Mouse (Mus musculus): ENCODE measurements around the gene Nt5m. TPM values are rescaled to one million over a fixed set of nuclear protein-coding genes. Genes with fewer than 3 reads are reported as not detected.

Gene Nt5m
- polyA plus RNA-seq, 1 experiment from 2014 or later, result 44.5 TPM

DNA sequence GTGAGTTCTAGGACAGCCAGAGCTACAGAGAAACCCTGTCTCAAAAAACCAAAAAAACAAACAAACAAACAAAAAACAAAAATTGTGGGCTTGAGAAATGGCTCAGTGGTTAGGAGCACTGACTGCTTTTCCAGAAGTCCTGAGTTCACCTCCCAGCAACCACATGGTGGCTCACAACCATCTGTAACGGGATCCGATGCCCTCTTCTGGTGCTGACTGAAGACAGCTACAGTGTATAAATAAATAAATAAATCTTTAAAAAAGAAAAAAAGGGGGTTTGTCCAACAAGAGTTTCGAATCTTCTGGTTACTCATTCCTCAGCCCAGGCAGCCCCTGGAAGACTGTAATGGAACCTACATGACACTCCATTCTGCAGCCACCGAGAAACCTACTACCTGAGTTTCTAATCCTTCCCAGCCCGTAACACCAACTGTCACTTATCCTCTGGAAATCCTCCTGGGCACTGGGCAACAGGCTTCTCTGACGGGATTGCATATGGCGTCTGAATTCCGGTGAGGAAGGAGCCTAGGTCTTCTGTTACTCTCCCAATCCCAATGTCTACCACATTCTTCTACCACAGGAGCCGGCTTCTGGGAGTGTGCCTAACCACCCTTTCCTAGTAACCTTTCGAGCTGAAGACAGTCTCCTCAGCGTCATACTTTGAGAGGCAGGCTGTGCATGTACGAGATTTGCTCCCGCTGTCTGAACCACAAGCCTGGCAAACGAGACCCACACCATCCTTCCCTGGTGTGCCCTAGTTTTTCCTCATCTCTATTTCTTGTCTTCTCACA is 30.9 kb upstream of the Nt5m start:
- 71% methylated on average over 14 of the region's 14 CpGs for WGBS
- H3K9me3 ChIP-seq (ENCODE audit: control insufficient read depth, low read length), result no peaks in the 10 kb centered on the region
- H3K27ac ChIP-seq (ENCODE audit: low read depth, low read length), result no peak overlapping the region
- H3K4me1 ChIP-seq (ENCODE audit: control insufficient read depth, insufficient read depth, low read length), result peaks cover 8% of the 10 kb centered on the region; the same call in 1 of the 2 replicates
- H3K36me3 ChIP-seq (ENCODE audit: control insufficient read depth, insufficient read depth, low read length), result peaks cover 5% of the 10 kb centered on the region
- H3K4me3 ChIP-seq (ENCODE audit: low read depth, low read length), result peak overlapping the region; percentile 76
- peak overlapping the region; percentile 98; the same call in 1 of the 2 replicates for H3K9ac ChIP-seq (ENCODE audit: low read length)
- no peak for DNase-seq (ENCODE audit: low spot score)
- ATAC-seq (ENCODE audit: insufficient read depth, low FRiP score, low TSS enrichment), result no peak
- no peaks in the 10 kb centered on the region for H3K27me3 ChIP-seq (ENCODE audit: control insufficient read depth, insufficient read depth, low read length)
- peak overlapping the region; percentile 65 for H3K4me2 ChIP-seq (ENCODE audit: low read depth)

DNA sequence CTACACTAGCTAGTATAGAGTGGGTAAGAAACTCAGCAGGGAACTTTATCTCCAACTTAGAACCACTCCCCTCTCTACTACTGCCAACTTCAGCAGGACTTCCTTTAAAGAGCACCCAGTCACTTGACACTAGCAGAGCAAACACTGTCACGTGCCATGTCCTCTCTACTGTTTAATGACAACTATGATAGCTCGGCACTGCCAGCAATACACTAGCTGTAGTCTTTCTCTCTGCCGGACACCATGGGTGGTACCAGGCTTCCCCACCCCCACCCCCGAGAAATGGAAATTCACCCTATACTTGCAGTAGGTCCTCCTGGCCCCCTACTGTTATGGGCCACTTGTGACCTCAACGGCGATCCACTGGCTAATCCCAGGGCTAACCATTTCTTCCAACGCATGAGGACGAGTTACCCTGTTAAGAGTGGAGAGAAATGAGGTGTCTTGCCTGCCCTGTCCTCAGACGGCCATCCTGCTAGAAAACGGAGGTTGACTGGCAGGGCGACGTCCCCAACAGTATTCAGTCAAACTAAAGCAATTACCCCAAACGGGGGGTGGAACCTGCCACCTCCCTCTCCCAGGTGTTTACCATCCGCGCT is 30.1 kb upstream of the Nt5m start:
- DNase-seq (ENCODE audit: low spot score), result no peak
- H3K9me3 ChIP-seq (ENCODE audit: control insufficient read depth, low read length), result no peaks in the 10 kb centered on the region
- no peaks in the 10 kb centered on the region for H3K27me3 ChIP-seq (ENCODE audit: control insufficient read depth, insufficient read depth, low read length)
- H3K4me3 ChIP-seq (ENCODE audit: low read depth, low read length), result peak overlapping the region; percentile 76
- H3K4me2 ChIP-seq (ENCODE audit: low read depth), result peak overlapping the region; percentile 65
- peak overlapping the region; percentile 97 for H3K27ac ChIP-seq (ENCODE audit: low read depth, low read length)
- WGBS, result 0% methylated on average over 15 of the region's 15 CpGs
- peaks cover 8% of the 10 kb centered on the region; the same call in 1 of the 2 replicates for H3K4me1 ChIP-seq (ENCODE audit: control insufficient read depth, insufficient read depth, low read length)
- peaks cover 5% of the 10 kb centered on the region for H3K36me3 ChIP-seq (ENCODE audit: control insufficient read depth, insufficient read depth, low read length)
- ATAC-seq (ENCODE audit: insufficient read depth, low FRiP score, low TSS enrichment), result peak; percentile 2; the same call in 1 of the 2 replicates
- H3K9ac ChIP-seq (ENCODE audit: low read length), result peak overlapping the region; percentile 98

DNA sequence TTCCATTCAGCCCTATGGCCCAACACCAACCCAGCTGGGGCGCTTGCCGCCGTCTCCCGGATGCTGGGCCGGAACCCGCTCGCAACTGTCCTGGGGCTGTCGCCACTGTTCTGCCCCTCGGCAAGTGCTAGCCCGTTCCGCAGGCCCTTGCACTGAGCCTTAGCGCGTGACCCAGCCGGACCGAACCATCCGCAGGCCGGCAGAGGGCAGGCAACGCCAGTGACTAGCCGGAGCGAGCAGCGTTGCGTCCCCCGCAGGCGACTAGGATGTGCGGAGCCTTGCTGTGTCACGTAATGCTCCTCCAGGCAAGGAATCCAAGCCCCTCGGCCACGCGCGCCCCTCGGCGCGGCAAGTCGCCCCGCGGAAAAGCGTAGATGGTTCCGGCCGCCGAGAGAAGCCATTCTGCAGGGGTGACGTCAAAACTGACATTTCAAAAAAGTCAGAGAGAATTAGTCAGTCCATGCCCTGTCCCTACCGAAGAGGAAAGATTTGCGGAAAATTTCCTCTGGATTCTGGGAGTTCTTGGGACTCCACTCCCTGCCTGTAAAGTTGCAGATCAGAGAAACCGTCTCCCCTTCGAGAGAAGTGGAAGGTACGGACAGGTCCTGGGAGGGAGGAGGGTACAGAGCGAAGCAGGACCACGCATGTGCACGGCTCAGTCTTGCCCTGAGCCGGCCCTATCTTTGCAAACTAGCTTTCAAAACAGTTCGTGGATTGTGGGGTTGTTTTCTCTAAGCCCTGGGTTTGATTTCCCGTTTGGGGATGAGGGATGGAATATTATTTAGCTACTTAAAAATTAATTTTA is 29.4 kb upstream of the Nt5m start, which contains the start of gene Flcn:
TSS of gene Flcn (minus strand) at position 347 of the 805 bp plus-strand sequence.
- Histone ChIP-seq H3K9ac (ENCODE audit: low read length) (peak within 1 kb of the TSS; percentile 98), H3K4me2 (ENCODE audit: low read depth) (peak within 1 kb of the TSS; percentile 65), H3K4me1 (ENCODE audit: control insufficient read depth, insufficient read depth, low read length) (peaks cover 8% of the 10 kb centered on the region; the same call in 1 of the 2 replicates), H3K9me3 (ENCODE audit: control insufficient read depth, low read length) (no peaks in the 10 kb centered on the region), H3K4me3 (ENCODE audit: low read depth, low read length) (peak within 1 kb of the TSS; percentile 76), H3K27me3 (ENCODE audit: control insufficient read depth, insufficient read depth, low read length) (no peaks in the 10 kb centered on the region), H3K27ac (ENCODE audit: low read depth, low read length) (peak within 1 kb of the TSS; percentile 97), H3K36me3 (ENCODE audit: control insufficient read depth, insufficient read depth, low read length) (peaks cover 2% of the 10 kb centered on the region)
- peak; percentile 96 for ATAC-seq (ENCODE audit: insufficient read depth, low FRiP score, low TSS enrichment)
- WGBS, result under 1% methylated on average over 52 of the region's 52 CpGs
- peak; percentile 88 for DNase-seq (ENCODE audit: low spot score)

DNA sequence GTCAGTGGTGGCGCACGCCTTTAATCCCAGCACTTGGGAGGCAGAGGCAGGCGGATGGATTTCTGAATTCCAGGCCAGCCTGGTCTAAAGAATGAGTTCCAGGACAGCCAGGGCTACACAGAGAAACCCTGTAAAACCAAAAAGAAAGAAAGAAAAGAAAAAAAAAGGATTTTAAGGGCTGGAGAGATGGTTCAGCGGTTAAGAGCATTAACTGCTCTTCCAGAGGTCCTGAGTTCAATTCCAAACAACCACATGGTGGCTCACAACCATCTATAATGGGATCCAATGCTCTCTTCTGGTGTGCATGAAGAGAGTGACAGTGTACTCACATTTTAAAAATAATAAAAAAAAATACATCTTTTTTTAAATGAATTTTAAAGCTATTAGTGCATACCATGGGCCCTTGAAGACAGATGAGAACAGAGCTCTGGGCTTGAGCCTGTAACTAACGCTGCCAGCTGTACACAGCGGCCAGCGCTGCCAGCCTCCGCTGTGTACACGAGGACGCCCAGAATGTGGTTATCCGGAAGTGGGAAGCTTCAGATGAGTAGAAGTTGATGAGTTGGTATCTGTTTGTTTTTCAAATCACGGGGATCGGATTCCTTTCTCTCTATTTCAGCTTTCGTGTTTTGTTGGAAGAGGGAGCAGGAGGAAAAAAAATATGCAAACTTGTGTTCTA is 28.6 kb upstream of the Nt5m start:
- peaks cover 8% of the 10 kb centered on the region; the same call in 1 of the 2 replicates for H3K4me1 ChIP-seq (ENCODE audit: control insufficient read depth, insufficient read depth, low read length)
- H3K9ac ChIP-seq (ENCODE audit: low read length), result peak overlapping the region; percentile 98
- peak overlapping the region; percentile 65 for H3K4me2 ChIP-seq (ENCODE audit: low read depth)
- peak overlapping the region; percentile 76 for H3K4me3 ChIP-seq (ENCODE audit: low read depth, low read length)
- no peak for DNase-seq (ENCODE audit: low spot score)
- no peak overlapping the region for H3K27ac ChIP-seq (ENCODE audit: low read depth, low read length)
- H3K9me3 ChIP-seq (ENCODE audit: control insufficient read depth, low read length), result no peaks in the 10 kb centered on the region
- WGBS, result 68% methylated on average over 14 of the region's 14 CpGs
- peaks cover 2% of the 10 kb centered on the region for H3K36me3 ChIP-seq (ENCODE audit: control insufficient read depth, insufficient read depth, low read length)
- ATAC-seq (ENCODE audit: insufficient read depth, low FRiP score, low TSS enrichment), result 0 out of 2 replicates have a peak, but pooled peaks have one; percentile 5
- H3K27me3 ChIP-seq (ENCODE audit: control insufficient read depth, insufficient read depth, low read length), result no peaks in the 10 kb centered on the region

DNA sequence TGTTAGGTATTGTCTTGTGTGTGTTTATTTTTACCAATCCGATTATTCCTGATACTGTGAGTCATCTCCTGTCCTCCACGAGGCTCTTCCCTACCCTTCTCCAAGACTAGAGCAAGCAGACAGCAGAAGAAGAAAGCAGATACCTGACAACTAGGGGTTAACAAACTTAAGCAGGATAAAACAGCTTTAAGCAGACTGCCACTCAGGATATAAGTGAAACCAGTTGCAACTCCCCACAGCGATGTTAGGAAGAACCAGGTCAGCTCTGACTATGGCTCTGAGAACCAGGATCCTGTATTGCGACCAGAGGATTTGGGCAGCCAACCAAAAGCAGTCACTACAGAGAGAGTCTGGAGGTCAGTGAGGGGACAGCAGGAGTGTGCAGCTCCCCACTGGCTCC is 28.0 kb upstream of the Nt5m start:
- H3K9me3 ChIP-seq (ENCODE audit: control insufficient read depth, low read length), result no peaks in the 10 kb centered on the region
- DNase-seq (ENCODE audit: low spot score) (no peak), ATAC-seq (ENCODE audit: insufficient read depth, low FRiP score, low TSS enrichment) (no peak)
- WGBS, result 83% methylated on average over 4 of the region's 4 CpGs
- no peak overlapping the region for H3K4me2 ChIP-seq (ENCODE audit: low read depth)
- H3K27me3 ChIP-seq (ENCODE audit: control insufficient read depth, insufficient read depth, low read length), result no peaks in the 10 kb centered on the region
- no peaks in the 10 kb centered on the region; the same call in 1 of the 2 replicates for H3K36me3 ChIP-seq (ENCODE audit: control insufficient read depth, insufficient read depth, low read length)
- no peak overlapping the region for H3K9ac ChIP-seq (ENCODE audit: low read length)
- H3K4me3 ChIP-seq (ENCODE audit: low read depth, low read length), result no peak overlapping the region
- peaks cover 8% of the 10 kb centered on the region; the same call in 1 of the 2 replicates for H3K4me1 ChIP-seq (ENCODE audit: control insufficient read depth, insufficient read depth, low read length)
- no peak overlapping the region for H3K27ac ChIP-seq (ENCODE audit: low read depth, low read length)

DNA sequence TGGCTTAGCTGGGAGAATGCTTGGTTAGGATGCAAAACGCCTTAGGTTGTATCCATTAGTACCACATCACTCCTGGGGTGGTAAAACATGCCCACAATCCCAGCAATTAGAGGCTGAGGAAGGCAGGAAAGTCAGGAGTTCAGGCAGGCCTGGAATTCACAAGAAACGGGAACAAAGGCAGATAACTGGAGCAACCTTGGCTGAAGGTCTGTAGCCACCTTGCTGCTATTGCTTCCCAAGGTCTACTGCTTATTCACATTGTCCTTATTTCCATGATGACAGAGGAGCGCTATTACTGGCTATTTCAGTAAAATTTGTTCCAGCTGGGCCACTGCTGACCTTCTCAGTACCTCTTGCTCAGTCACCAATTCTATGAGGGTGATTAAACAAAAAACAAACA is 26.0 kb upstream of the Nt5m start:
- Histone ChIP-seq H3K27me3 (ENCODE audit: control insufficient read depth, insufficient read depth, low read length) (no peaks in the 10 kb centered on the region), H3K4me3 (ENCODE audit: low read depth, low read length) (no peak overlapping the region), H3K9me3 (ENCODE audit: control insufficient read depth, low read length) (no peaks in the 10 kb centered on the region), H3K4me1 (ENCODE audit: control insufficient read depth, insufficient read depth, low read length) (peaks cover 8% of the 10 kb centered on the region; the same call in 1 of the 2 replicates), H3K4me2 (ENCODE audit: low read depth) (no peak overlapping the region), H3K36me3 (ENCODE audit: control insufficient read depth, insufficient read depth, low read length) (0 out of 2 replicates have a peak, but pooled peaks cover under 1% of the 10 kb centered on the region), H3K9ac (ENCODE audit: low read length) (no peak overlapping the region), H3K27ac (ENCODE audit: low read depth, low read length) (no peak overlapping the region)
- WGBS, result 66% methylated on average over 3 of the region's 3 CpGs
- ATAC-seq (ENCODE audit: insufficient read depth, low FRiP score, low TSS enrichment) (no peak), DNase-seq (ENCODE audit: low spot score) (no peak)

DNA sequence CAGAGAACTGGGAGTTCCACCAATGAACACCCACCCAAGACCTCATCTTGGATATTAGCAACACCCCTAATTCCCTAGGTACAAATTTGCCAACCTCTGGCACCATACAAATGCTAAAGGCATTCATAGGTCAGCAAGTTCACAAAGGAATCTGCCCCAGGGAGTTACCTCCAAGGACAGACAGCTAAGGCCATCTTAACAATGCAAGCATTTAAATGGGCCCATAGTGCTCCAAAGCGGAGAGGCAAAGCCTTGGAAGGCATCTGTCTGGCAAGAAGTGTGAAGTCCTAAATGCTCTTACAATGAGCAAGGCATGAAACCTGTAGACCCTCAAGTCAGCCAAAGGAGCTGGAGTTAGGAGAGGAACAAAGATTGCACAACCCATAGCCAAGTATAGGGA is 24.9 kb upstream of the Nt5m start:
- no peak overlapping the region for H3K9ac ChIP-seq (ENCODE audit: low read length)
- no peaks in the 10 kb centered on the region for H3K27me3 ChIP-seq (ENCODE audit: control insufficient read depth, insufficient read depth, low read length)
- H3K4me3 ChIP-seq (ENCODE audit: low read depth, low read length), result no peak overlapping the region
- 76% methylated on average over 1 of the region's 1 CpGs for WGBS
- H3K4me2 ChIP-seq (ENCODE audit: low read depth), result no peak overlapping the region
- H3K27ac ChIP-seq (ENCODE audit: low read depth, low read length), result no peak overlapping the region
- no peak for ATAC-seq (ENCODE audit: insufficient read depth, low FRiP score, low TSS enrichment)
- no peaks in the 10 kb centered on the region for H3K9me3 ChIP-seq (ENCODE audit: control insufficient read depth, low read length)
- no peak for DNase-seq (ENCODE audit: low spot score)
- H3K4me1 ChIP-seq (ENCODE audit: control insufficient read depth, insufficient read depth, low read length), result no peaks in the 10 kb centered on the region
- peaks cover 7% of the 10 kb centered on the region for H3K36me3 ChIP-seq (ENCODE audit: control insufficient read depth, insufficient read depth, low read length)

DNA sequence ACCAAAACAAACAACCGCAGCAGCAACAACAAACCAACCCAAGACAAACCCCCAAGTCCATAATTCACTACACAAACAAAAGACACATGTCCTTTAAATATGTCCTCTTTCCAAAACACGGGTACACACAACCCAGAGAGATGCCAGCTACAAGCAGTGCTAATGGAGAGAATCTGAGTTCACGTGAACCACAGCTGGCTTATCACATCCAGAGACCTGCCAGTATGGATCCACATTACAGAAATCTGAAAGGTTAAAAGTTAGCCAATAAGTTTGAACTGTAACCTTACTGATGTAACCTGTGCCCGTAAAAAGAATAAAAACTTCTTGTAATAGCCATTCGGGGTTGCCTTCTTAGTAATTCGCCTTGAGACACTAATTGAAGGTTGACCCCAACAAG is 24.3 kb upstream of the Nt5m start:
- H3K4me1 ChIP-seq (ENCODE audit: control insufficient read depth, insufficient read depth, low read length), result no peaks in the 10 kb centered on the region
- H3K4me3 ChIP-seq (ENCODE audit: low read depth, low read length), result no peak overlapping the region
- no peaks in the 10 kb centered on the region for H3K27me3 ChIP-seq (ENCODE audit: control insufficient read depth, insufficient read depth, low read length)
- ATAC-seq (ENCODE audit: insufficient read depth, low FRiP score, low TSS enrichment), result no peak
- no peak overlapping the region for H3K9ac ChIP-seq (ENCODE audit: low read length)
- no peaks in the 10 kb centered on the region for H3K9me3 ChIP-seq (ENCODE audit: control insufficient read depth, low read length)
- DNase-seq (ENCODE audit: low spot score), result no peak
- H3K36me3 ChIP-seq (ENCODE audit: control insufficient read depth, insufficient read depth, low read length), result peaks cover 12% of the 10 kb centered on the region
- WGBS, result 81% methylated on average over 6 of the region's 6 CpGs
- no peak overlapping the region for H3K27ac ChIP-seq (ENCODE audit: low read depth, low read length)
- no peak overlapping the region for H3K4me2 ChIP-seq (ENCODE audit: low read depth)
